Mouse (Mus musculus) right cerebral cortex, postnatal 36 days (tissue): Measurements from ENCODE around the gene Pawr.
"Not testable (repeated sequence)": the region's sequence is repeated elsewhere in the genome, so short reads cannot be mapped to it uniquely, and the experiment has no call there.

Source experiments
- DNase-seq, 2 experiments: peaks; one replicate each; pipeline ENCODE4 v3.0.0; 2022; ENCODE audit warnings: low spot score in 2 of 2, mixed read lengths in 1 of 2

The Pawr gene

DNA sequence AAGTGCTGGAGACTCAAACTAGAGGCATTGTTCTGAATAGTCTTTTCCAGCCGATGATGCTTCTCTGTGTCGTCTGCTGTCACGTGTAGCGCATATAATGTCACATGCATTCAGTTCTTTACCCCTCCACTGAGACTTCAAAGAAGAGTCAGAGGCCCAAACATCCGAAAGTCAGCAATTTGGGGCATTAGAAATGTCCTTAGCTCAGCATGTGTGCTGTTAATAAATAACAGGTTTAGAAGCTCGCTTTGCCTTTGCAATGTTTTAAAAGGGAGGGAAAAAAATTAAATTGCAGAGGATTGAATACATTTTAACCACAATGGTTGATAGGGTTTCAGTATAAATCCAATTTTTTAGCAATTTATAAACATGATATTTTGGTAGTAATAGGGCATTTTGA, 18.1 kb upstream of the Pawr start:
- DNase-seq = no peak

DNA sequence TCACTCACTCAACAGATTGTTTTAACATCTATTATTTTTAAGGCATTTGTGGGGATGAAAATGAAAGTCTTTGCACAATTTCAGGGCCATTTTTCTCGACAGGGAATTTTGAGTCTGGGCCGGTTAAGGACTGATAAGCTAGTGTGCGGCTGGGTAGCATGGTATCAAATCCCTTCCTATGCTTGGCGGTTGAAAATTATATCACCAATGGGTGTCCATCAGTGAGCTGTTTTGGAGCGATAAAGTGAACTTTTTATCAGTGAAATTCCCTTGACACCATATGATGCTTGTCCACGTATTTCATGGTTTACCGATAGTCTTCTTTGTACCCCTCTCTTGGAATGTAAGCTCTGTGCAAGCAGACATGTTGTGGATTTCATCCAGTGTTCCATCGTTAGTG, 17.5 kb upstream of the Pawr start:
- no peak for DNase-seq

DNA sequence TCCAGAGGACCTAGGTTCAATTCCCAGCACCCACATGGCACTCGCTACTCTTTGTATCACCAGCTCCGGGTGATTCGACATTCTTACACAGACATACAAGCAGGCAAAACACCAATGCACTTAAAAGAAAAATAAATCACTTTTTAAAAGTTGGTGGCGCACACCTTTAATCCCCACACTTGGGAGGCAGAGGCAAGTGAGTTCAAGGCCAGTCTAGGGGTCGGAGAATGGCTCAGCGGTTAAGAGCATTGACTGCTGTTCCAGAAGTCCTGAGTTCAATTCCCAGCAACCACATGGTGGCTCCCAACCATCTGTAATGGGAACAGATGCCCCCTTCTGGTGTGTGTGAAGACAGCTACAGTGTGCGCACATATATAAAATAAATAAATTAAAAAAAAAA, 16.7 kb upstream of the Pawr start:
- no peak for DNase-seq

DNA sequence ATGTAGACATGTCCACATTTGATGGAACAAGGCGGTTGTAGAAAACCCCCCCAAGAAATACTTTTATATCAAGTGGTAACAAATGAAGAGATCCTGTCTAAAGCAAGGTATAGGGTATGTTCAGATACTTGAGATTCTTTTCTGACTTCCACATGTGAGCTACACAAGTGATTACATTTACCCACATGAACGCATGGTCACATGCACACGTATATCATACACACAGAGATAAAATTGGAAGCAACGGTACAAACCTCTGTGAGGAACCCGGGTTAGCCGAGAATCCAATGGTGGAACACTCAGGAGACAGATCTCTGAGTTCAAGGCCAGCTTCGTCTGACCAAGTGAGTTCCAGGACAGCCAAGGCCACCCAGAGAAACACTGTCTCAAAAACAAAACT, 3.6 kb upstream of the Pawr start:
- DNase-seq = no peak

DNA sequence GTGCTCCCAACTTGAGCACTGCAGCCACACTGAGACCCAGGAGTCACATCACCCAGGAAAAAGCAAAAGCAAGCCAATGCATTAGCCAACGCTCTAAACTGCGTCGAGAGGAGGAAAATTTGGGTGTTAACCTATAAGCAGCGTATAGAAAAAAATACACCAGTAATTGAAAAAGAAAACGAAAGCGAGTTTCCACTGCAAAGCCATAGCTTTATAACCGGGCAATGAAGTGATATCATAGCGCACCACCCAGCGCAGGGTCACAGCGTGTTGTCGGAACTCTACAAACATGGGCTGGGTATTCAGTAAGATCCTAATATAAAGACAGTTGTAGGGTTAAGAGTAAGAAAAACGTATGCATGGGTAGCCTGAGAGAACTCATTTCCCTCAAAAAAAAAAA, 2.9 kb upstream of the Pawr start:
- DNase-seq = no peak

GRCm38 (mm10) chr10:108329771-108330170, 2.1 kb upstream of the Pawr start:
- DNase-seq = no peak

DNA sequence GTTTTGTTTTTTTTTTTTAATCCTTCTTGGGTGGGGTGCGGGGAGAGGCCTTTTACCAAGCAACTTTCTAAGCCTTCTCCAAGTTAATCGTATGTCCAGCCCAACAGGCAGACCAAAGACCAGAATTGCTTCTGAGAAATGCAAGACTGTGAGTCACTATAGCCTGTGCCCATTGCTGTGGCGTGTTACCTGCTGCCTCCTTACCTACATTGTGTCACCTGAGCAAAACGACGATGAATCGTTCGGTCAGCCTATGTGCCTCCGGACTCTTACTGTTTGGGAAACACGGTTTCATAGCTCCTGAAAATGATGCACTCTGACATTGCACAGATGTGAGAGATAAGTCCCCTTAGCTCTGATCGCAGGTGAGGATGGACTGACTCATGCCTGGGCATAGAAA, 957 bp upstream of the Pawr start:
- DNase-seq = no peak

- DNase-seq = no peak
These were observed 935 bp downstream of the Pawr start for GRCm38 (mm10) chr10:108332571-108333541.

- no peak for DNase-seq
These were observed 1.7 kb downstream of the Pawr start for GRCm38 (mm10) chr10:108333642-108334041.

DNA sequence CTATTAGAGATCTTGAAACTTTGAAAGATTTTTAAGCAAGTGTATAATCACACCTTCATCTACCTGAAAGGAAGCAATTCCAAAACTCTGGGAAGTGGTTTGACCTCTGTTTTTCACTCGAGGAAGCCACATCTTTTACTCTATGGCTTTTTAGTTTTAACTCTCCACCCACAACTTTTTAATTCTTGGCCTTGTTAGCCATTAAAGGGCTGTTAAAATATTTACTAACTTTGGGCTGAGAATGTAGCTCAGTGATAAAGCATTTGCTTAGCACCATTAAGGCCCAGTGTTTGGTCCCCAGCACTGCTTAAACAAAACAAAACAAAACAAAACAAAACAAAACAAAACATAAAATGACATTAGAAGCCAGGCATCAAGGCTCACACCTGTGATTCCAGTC, 2.2 kb downstream of the Pawr start:
- DNase-seq = no peak

- DNase-seq = no peak
These were observed 3.9 kb downstream of the Pawr start for GRCm38 (mm10) chr10:108335736-108336292.

DNA sequence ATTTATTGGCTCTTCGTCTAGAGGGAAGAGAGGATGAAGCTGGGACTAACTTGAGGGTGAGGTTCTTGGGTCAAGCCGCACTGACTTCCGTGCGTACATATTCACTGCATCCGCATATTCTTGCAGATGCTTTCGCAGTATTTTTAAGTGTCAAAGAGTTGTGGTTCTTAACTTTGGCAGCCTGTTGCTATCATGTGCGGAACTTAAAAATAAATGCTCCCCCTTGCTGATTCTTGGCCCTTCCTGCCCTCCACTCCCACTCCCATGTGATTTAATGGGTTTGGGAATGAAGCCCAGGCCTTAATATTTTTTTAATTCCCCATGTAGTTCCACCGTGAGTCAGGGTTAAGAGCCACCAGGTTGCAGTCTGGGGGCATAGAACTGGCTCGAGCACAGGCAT, 4.7 kb downstream of the Pawr start:
- DNase-seq = no peak

DNA sequence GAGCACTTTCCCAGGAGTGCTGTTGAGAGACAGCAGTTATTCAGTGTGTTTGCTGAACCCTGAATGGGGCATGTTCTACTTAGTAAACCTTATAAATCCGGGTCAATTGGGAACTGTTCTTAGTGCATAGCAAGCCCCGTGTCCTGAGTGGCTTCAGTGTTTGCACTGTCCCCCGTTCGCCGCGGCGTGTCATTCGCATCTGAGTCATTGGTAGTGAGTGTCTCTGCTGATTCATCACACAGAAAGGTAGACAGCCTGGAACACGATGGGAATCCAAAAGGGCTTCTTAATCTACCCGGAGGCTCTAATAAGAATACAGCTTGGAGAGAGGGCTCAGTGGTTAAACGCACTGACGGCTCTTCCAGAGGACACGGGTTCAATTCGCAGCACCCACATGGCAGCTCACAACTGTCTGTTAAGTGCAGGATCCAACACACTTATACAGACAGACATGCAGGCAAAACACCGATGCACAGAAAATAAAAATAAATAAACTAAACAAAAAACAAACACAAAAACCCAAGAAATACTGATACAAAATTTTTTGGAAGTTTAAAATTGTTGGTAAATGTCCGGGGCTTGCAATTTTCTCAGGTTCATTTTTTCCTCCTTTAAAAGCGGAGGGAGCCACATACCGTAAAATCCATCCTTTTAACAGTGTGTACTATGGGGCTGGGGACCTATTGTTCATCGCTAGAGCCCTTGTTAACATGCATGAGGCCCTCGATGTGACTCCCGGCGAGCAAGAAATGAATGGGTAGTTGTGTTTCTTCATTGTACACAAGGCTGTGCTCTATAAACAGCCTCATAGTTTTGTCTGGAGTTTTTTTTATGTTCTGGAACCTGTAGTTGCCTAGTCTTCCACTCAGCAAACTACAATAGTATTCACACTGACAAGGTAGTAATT, 6.4 kb downstream of the Pawr start:
- DNase-seq = no peak

DNA sequence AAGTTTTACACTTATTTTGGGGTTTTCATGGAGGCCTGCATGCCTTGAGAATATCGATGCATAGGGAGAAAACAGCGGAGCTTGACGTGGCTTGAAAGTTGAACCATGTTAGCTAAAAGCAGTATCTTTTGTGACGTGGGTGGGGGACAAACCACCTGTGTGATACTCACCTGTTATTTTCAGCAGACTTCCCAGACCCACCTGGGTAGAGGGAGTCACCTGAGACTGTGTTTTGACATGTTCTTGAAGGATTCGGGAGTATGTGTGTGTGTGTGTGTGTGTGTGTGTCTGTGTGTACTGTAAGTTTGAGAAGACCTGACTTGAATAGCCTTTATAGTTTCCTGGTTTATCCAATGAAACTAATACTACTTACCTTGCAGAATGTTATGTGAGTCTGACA, 7.2 kb downstream of the Pawr start:
- DNase-seq = no peak

DNA sequence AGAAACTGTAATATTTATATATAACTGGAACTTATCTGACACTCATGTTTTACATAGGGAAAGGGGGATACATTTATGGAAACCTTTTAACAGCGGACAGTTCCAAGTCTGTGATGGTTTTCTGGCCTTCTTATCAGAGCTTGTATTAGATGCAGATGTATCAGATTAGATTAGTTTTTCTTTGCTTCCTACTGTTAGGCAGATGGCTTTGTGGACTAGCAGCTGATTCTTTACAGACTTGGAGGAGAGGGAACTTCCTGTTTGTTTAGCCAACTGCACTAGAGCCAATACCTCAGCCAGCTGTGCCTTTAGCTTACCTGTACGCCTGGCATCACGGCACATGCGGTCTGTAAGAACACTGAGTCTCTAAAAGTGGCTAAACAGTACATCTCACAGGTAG, 8.0 kb downstream of the Pawr start:
- no peak for DNase-seq

DNA sequence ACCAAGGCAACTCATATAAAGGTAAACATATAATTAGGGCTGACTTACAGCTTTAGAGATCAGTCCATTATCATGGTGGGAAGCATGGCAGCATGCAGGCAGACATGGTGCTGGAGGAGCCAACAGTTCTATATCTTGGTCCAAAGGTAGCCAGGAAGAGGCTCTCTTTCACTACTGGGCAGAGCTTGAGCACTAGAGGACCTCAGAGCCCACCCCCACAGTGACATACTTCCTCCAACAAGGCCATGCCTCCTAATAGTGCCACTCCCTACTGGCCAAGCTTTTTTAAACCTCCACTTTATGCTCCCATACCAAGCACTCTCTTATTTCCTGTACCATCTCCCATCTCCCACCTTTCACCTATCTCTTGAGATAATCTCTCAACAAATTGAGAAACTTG, 11.8 kb downstream of the Pawr start:
- DNase-seq = no peak

DNA sequence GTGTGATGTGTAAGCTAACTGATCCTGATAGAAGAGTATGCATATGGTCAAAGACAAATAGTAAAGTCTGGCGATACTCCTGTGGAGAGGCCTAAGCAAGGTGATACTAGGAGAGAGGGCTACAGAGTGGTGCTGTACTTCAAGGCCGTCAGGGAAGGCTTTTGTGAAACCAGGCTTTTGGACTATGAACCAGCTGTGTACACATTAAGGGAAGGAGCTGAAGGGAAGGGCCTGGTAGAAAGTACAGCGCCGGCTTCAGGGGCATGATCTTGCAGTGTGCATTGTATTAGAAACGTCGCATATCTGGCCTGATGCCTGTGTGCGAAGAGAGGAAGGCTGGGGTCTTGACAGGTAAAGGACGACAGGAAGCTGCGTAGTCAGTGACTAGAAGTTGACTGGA, 13.2 kb downstream of the Pawr start:
- DNase-seq = no peak

GRCm38 (mm10) chr10:108346301-108346700, 14.4 kb downstream of the Pawr start:
- not testable (repeated sequence) for DNase-seq

DNA sequence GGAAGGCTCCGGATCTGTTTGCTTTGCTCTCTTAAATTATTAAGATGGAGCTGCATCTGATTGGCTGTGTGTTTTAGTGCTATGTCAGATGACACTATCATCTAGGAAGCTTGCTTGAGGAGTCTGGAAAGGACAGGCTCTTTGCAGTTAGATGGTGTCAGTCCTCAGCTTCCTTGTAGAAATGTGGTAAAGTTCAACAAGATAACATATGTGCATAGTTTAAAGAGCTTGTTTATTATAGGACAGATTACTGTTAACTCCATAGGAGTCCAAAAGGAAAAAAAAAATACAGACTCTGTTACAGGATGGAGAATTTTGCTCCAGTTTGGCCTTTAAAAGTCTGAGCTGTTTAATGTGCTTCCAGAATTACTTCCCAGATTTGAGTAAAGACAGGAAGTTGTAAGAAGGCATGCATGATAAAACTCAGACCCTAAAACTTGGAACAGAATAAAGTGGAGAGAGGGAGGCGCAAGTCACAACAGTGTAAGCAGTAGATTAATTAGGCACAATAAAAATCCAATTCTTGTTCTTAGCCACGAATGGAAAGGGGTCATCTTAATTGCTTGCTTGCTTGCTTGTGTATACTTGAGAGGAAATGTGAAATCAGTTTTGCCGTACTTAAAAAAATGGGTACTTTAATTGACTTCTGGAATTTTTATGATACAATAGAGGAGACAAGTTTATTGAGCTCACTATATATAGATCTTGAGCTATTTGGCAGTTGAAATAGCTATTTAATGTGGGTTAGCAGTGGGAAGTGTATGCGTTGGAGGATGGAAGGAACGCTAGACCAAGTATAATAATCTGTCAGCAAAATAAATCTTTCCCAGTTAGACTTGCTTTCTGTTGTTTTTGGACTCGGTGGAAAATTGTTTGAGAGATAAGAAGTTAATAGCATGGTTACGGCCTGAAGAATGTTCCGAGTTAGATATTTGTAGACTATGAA, 18.5 kb downstream of the Pawr start:
- no peak for DNase-seq

- no peak for DNase-seq
These were observed 21.0 kb downstream of the Pawr start for GRCm38 (mm10) chr10:108352944-108353343.

DNA sequence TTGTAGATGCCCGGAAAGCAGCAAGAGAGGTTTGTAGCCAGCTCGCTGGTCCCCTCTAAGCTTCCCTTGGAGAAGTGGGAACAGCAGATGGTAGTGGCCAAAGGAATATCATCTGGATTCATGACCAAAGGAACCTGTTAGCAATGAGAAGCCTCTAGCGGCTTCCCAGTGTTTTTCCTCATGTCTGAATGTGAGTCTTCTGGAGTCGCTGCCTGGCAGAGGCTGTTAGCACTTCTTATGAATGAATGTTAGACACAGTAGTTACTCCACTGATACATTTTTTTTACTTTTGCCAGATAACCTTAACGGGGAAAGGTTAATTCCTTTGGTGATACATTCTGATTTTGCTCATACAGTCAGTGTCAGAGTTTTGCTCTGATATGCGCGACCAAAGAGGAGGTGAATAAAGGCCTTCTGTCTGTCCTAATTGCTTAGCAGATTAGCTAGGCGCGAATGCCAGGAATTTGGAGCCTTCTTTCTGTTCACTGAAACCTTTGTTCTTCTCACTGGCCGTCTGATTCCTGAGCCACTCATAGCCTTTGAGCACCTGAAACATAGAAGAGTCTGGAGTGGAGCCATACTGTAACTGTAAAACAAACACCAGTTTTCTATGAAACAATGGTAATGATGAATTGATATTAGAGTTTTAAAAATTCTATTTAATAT, 22.9 kb downstream of the Pawr start:
- no peak for DNase-seq
